Mouse (Mus musculus) gastrocnemius, adult 18-20 months (tissue): ENCODE data around the gene Rabgap1l. TPM values are rescaled to one million over a fixed set of nuclear protein-coding genes. Genes with fewer than 3 reads are reported as not detected.
A peak's percentile ranks its signal among the peaks of the same experiment; 100 is the strongest.

ENCODE experiments used
- DNase-seq: peaks from one replicate; pipeline ENCODE4 v3.0.0; 2021; ENCODE audit warnings: low spot score
- microRNA-seq: library from miRNA; unstranded; fragments of <30 nt; microRNA quantifications from one replicate; pipeline ENCODE4 v1.2.0, GENCODE M21; 2021
- total RNA-seq, 2 experiments: library from RNA; stranded (reverse); gene quantifications; 2 replicates each; pipeline ENCODE4 v1.2.3; 2021

Rabgap1l gene
- total RNA-seq, 2 experiments from 2014 or later, result 10.9 to 12.1 TPM

DNA sequence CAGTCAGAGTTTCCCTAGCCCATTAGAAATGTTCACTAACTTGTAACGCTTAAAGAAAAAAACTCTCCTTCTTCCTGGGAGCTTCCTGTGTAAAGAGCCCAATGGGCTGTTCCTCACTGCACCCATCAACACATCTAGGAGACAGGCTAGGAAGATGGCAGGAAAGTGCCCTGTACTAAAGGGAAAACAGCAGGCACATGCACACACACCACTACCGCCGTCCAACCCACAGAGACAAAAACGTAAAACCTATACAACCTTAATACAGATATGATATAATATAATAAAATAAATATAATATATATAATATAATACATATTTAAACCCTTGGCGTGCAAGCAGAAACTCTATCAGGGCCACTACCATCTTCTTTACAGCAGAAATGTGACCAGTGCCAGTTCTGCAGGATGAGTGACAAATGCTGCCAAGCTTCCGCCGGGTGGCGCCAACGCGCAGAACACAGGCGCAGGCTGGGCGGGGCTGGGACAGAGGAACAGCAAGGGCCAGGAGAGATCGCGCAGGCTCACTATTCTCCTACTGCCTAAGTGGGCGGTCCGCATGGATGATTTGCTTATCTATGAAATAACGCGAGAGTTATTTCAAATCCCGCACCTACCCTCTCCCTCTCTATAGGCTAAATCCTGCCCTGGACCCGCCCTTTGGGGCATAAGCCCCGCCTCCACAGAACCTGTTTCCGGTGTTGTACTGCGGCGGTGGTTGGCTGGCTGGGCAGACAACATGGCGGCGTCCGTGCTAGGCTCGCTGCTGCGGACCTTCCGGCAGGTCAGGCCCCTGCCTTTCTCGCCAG, 598.3 kb downstream of the Rabgap1l start, which contains the start of gene Mrps14:
Gene Mrps14, plus strand, starts transcription at position 687 of the 808 bp plus-strand sequence.
- DNase-seq, result peak; percentile 99

DNA sequence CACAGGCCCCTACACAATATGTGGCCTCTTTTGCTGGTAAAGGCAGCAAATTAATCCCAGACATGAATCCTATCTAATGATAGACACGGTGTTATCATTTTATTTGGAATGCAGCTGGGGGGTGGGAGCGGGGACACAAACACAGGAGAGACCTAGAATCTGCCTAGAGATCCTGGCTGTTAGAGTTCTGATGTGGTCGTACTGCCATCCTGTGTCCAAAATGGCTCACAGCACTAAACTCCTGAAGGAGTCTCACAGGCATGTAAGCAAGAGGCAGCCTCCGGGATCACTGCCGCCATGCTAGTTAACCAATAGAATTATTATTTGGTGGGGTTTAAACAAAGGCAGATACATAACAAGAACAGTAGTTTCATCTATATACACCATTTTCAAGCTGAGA, 608.5 kb downstream of the Rabgap1l start:
- DNase-seq, result no peak

DNA sequence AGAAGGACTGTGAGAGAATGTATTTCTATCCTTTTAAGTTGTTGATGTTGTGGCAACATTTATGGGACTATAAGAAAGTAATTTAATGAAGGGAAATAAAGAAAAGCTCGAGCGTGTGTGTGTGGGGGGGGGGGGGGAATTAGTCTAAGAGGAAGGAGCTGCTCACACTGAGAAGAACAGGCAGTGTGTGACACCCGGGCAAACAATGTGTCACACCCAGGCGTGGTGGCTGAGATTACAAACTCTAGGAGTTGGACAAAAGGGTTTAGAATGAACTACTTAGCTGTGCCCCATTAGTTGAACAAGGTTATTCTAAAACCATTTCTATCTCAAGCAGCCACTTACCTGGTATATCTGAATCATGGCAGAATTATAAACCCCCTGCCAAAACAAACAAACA, 611.8 kb downstream of the Rabgap1l start:
- DNase-seq, result no peak

DNA sequence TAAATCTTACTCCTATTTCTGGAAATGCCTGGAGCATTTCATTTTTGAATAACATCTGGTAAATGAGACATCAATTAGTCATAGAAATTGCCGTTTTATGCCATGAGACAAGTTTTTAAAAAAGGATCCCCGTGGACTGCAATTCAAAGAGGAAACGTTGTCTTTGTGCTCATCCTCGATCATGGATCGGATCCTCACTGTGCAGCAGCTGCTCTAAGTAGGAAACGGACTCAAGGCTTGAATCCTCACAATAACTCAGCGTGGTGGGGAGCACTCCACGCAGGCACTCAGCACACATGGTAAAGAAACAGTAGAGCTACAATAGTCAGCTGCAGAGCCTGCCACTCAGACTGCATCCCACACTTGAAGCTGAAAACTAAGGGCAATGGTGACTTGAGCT, 616.1 kb downstream of the Rabgap1l start:
- no peak for DNase-seq

Small RNA genes within 50 kb of the gene (microRNA-seq; reads per million reads assigned to microRNA genes)
- not detected for gene Mir1927

Other genes with a start within 250 kb of the Rabgap1l start
- 10 to 100 TPM; 34.3 to 34.8 TPM for gene Rc3h1, start 113.2 kb upstream of the Rabgap1l start, total RNA-seq
- 1 to 10 TPM in 1 of 2 experiments, under 1 TPM in 1; 0.09 to 1.4 TPM for gene Serpinc1, start 185.4 kb upstream of the Rabgap1l start, total RNA-seq
- 1 to 10 TPM; 7.3 to 7.6 TPM for gene Zbtb37, start 241.6 kb upstream of the Rabgap1l start, total RNA-seq